Mouse (Mus musculus): ENCODE measurements around the gene Wfdc15b.

DNA sequence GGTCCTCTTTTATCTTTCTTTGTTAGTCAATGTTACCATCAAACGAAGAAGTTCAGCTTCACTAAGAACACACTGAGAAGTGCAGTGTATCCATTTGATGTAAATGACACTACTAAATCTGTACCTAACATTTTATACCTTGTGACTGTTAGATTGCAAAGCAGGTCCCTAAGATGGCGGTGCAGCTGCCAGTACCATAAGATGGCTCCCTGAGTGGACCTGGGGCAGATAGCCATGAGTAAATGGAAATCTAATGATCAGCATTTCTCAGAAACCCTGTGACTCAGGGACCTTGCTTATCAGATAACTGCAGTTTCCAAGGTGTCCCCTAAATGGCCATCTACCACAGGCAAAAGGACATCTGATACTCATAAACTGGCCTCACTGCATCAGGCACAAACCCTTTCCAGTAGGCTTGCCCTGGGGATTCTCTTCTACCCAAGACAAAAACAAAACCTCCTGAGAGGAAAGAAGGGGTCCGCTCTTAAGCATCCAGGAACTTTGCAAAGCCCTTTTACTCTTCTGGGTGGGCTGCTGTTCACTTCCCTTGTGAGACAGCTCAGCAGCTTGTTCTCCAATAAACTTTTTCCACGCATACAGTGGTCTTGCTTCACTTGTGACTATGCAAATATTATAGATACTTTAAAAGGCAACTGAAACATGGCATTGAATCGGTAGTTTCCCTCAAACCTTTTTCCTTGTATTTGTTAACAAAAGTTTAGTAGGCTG, 25.3 kb downstream of the Wfdc15b start:
- TF ChIP-seq POLR2A (IDR thresholded peaks at IDR 0.05; ENCODE audit: low read depth, low read length): no peak
- TF ChIP-seq CTCF (conservative IDR thresholded peaks at IDR 0.05; ENCODE audit: insufficient read depth, insufficient read length, low read depth, low read length): no peak

Data from kidney, adult 2 months (tissue).